Mouse (Mus musculus) T-cell, adult 2 months (primary cell): ENCODE measurements around the gene Rgcc.
A peak's percentile ranks its signal among the peaks of the same experiment; 100 is the strongest.

Experiments
- DNase-seq: peaks from one replicate; pipeline ENCODE4 v3.0.0; 2022; ENCODE audit warnings: low spot score

Gene Rgcc

DNA sequence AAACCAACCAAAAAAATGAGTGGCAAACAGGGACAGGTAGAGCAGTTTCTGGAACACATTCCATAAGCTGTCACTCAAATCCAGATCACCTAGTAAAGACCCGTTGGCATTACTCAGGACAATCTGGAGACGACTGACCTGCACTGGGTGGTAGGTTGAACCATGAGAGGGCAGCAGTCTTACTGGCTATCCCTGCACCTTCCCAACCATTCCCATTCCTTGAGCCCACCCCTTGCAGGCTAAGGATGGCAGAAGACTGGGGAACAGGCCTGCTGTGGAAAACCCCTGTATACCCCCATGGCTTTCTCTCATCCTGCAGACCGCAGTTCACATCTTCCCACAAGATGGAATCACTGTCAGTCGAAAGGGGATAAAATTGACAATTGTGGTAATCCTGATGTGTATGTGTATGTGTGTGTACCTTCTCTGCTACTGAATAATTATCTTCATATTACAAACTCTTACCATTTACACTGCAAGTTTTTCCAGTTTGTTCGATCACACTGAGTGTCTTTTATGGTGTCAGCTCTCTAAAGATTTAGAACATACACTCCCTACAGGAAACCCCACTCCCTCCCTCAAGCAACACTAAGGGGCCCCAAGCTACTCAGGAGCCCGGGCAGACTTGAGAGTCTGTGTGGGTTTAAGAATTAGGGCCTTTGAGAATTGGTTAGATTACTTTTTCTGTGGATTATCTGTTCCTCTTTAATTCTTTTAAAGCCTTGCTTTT is 59.6 kb downstream of the Rgcc start:
- DNase-seq = peak; percentile 30

DNA sequence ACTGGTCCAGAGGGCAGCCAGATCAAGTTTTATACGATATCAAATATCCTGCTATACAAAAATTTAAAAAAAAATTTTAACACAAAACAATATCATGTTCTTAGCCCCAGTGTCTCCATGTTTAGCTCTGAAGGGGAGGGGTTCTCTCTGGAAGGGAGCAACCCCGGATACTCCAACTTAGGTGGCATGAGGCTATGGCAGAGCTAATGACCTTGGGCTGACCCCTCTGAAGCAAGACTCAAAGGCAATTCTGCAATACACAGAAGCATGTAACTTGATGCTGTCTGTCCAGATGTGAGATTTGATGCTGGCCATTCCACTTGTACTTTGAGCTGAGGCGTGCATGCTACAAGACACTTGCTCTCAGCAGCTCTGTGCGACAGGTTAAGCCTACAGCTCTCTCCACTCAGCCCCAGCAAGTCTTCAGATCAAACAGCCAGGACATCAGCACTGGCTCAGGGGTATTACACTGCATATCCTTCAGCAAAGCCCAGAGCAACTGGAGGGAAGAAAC is 60.3 kb downstream of the Rgcc start:
- no peak for DNase-seq

DNA sequence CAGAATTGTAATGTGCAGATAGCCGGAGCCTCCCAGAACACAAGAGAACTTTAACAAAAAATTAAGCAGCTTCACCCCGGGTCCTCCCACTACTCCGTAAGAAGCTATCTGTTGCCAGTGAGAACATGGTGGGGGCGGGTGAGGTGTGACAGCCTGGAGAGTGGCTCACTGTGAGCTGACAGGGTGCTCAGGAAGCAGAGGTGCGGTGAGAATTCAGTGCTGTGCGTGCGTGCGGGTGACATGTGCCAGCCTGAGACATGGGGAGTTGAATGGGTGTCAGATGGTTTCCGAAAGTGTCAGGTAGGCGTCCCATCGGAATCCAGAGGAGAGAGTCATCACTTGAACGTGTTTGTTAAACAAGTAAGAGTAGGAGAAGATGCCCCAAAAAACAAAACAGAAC is 62.0 kb downstream of the Rgcc start:
- peak; percentile 78 for DNase-seq
